Mouse (Mus musculus) megakaryocyte, embryonic 14.5 days (primary cell): ENCODE measurements around the gene Slc35e4.

Source experiments
- FLI1 ChIP-seq: IDR thresholded peaks from 2 replicates; pipeline ENCODE4 v1.6.1; 2012; ENCODE audit warnings: low read length, inconsistent platforms, mixed read lengths
- GATA1 ChIP-seq: IDR thresholded peaks from 3 replicates; pipeline ENCODE4 v1.6.1; 2012; ENCODE audit warnings: mixed read lengths, low read length, inconsistent platforms, borderline replicate concordance

DNA sequence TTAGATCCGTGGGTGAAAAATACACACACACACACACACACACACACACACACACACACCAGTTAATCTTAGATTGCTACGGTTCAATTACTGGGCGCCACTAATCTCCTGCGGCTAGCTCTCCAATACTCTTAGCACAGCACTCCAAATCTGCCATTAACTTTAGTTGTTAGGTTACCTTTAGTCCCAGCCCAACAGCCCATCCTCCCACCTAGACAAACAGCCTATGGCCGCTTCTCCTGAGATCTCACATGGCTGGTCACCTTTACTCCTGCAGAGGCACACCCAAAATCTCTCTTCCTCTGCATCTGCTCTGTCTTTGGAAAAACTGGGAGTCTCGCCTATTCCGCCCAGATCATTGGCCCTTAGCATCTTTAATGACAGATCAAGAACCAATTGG, 26.9 kb upstream of the Slc35e4 start:
- TF ChIP-seq GATA1 (no peak), FLI1 (no peak)
